Mouse (Mus musculus) C2C12 (cell line): ENCODE results near the gene Zc3h18.

ENCODE experiments used
- CEBPB ChIP-seq: IDR thresholded peaks from one replicate; pipeline ENCODE4 v1.6.1; 2011; ENCODE audit warnings: low read depth, mild to moderate bottlenecking, control low read depth, moderate library complexity
- CTCF ChIP-seq: IDR thresholded peaks from one replicate; pipeline ENCODE4 v1.5.1; 2011; ENCODE audit not compliant: control insufficient read depth, insufficient read depth, insufficient read length
- USF1 ChIP-seq: IDR thresholded peaks from one replicate; pipeline ENCODE4 v1.6.1; 2011; ENCODE audit warnings: low read depth, mild to moderate bottlenecking, control low read depth, moderate library complexity

DNA sequence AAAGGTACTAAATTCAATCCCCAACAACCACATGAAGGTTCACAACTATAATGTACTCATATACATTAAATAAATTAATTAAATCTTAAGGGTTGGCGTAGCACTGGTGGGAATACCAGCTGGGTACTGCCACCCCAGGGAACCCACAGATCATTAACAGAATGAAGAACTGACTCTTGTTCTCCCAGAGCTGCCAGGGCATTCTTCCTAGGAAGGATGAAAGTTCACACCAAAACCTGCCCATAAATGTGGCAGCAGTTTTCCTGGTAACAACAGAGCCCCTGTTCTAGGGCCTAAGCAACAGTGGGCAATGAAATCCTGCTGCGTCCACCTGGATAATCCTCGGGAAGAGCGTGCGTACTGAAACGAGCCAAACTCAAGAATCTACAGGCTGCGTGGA, 65.9 kb downstream of the Zc3h18 start:
- TF ChIP-seq CTCF, result no peak
- TF ChIP-seq USF1, result no peak
- no peak for TF ChIP-seq CEBPB
